Mouse (Mus musculus) liver, postnatal 0 days (tissue): ENCODE results near the gene Tspan6.
A peak's percentile ranks its signal among the peaks of the same experiment; 100 is the strongest.

Experiments used
- CTCF ChIP-seq: sonication (generic); IDR thresholded peaks from 2 replicates; pipeline ENCODE4 v1.5.1; 2016; ENCODE audit warnings: antibody characterized with exemption, low read depth
- EP300 ChIP-seq: IDR thresholded peaks from 2 replicates; pipeline ENCODE4 v1.6.1; 2016; ENCODE audit warnings: antibody characterized with exemption, low read depth, mild to moderate bottlenecking

GRCm38 (mm10) chrX:133931302-133932013 lies 33.2 kb upstream of the Tspan6 start:
- TF ChIP-seq CTCF: peak; percentile 63
- TF ChIP-seq EP300: no peak
